Mouse (Mus musculus) CH12.LX (cell line): Measurements from ENCODE around the gene Stn1. TPM values are rescaled to one million over a fixed set of nuclear protein-coding genes. Genes with fewer than 3 reads are reported as not detected.
A peak's percentile ranks its signal among the peaks of the same experiment; 100 is the strongest.

Experiments
- DNase-seq: peaks from one replicate; pipeline ENCODE4 v3.0.0-alpha.2; 2013; ENCODE audit errors: extremely low read depth
- H3K27ac ChIP-seq: 2 replicates; pipeline ENCODE4 v1.5.1; 2012; ENCODE audit warnings: low read depth, mild to moderate bottlenecking, control low read depth, moderate library complexity; ENCODE audit not compliant: insufficient read depth
- H3K27me3 ChIP-seq: replicated peaks from 2 replicates; pipeline ENCODE3; 2012; ENCODE audit warnings: inconsistent platforms
- H3K36me3 ChIP-seq, 2 experiments: replicated peaks in 1 of 2; 2 replicates each; pipeline versions ENCODE3 to v1.6.1; 2012; ENCODE audit warnings: inconsistent platforms in 1 of 2, low read length in 1 of 2, mild to moderate bottlenecking in 1 of 2, mixed read lengths in 1 of 2, moderate library complexity in 1 of 2; ENCODE audit not compliant: control insufficient read depth in 1 of 2, insufficient read depth in 1 of 2
- H3K4me1 ChIP-seq, 2 experiments: 2 replicates each; pipeline ENCODE4 v1.6.1; 2012; ENCODE audit warnings: inconsistent platforms in 1 of 2, moderate library complexity in 1 of 2; ENCODE audit not compliant: insufficient read depth in 2 of 2, control insufficient read depth in 1 of 2
- H3K4me2 ChIP-seq: 2 replicates; pipeline ENCODE4 v1.6.1; 2012; ENCODE audit warnings: low read depth, mild to moderate bottlenecking, control low read depth; ENCODE audit not compliant: poor library complexity, insufficient read depth, severe bottlenecking
- H3K4me3 ChIP-seq, 3 experiments: fragments of 150-350 bp in 1 of 3; sonication (generic) in 1 of 3; replicated peaks in 1 of 3; 2 replicates each; pipeline versions ENCODE3 to v1.5.1; 2011 to 2012; ENCODE audit warnings: low read depth in 2 of 3, low read length in 2 of 3, mild to moderate bottlenecking in 2 of 3, moderate library complexity in 2 of 3, control low read depth in 1 of 3, improper control_type of control experiment in 1 of 3, inconsistent platforms in 1 of 3, mixed read lengths in 1 of 3; ENCODE audit not compliant: poor library complexity in 1 of 3
- H3K79me2 ChIP-seq: replicated peaks from 2 replicates; pipeline ENCODE4 v1.6.1; 2012; ENCODE audit warnings: mild to moderate bottlenecking, moderate library complexity; ENCODE audit not compliant: control insufficient read depth, poor library complexity, insufficient read depth, severe bottlenecking; ENCODE audit errors: extremely low read depth
- H3K9ac ChIP-seq: 2 replicates; pipeline ENCODE4 v1.6.1; 2012; ENCODE audit warnings: low read depth, mild to moderate bottlenecking, control low read depth, moderate library complexity; ENCODE audit not compliant: insufficient read depth
- H3K9me3 ChIP-seq: replicated peaks from 2 replicates; pipeline ENCODE3; 2012; ENCODE audit warnings: low read length, inconsistent platforms, mixed read lengths
- CTCF ChIP-seq, 2 experiments: IDR thresholded peaks in 1 of 2; conservative IDR thresholded peaks in 1 of 2; 2 replicates each; pipeline ENCODE4 v1.5.1; 2011 to 2012; ENCODE audit warnings: low read depth in 2 of 2, low read length in 2 of 2, improper control_type of control experiment in 1 of 2, inconsistent platforms in 1 of 2, mild to moderate bottlenecking in 1 of 2, moderate library complexity in 1 of 2
- ELF1 ChIP-seq: IDR thresholded peaks from 2 replicates; pipeline ENCODE4 v1.6.1; 2014; ENCODE audit warnings: low read depth, mild to moderate bottlenecking, inconsistent platforms, low read length, improper control_type of control experiment
- IRF4 ChIP-seq: IDR thresholded peaks from 2 replicates; pipeline ENCODE4 v1.6.1; 2014; ENCODE audit warnings: low read depth, mild to moderate bottlenecking, inconsistent platforms, low read length, improper control_type of control experiment
- JUN ChIP-seq: IDR thresholded peaks from 2 replicates; pipeline ENCODE4 v1.6.1; 2011; ENCODE audit warnings: low read depth, mild to moderate bottlenecking, low read length, improper control_type of control experiment, moderate library complexity; ENCODE audit not compliant: insufficient read depth
- JUND ChIP-seq: conservative IDR thresholded peaks from 2 replicates; pipeline ENCODE4 v1.6.1; 2011; ENCODE audit warnings: low read depth, low read length, improper control_type of control experiment
- MAFK ChIP-seq: IDR thresholded peaks from 2 replicates; pipeline ENCODE4 v1.6.1; 2011; ENCODE audit warnings: low read length, improper control_type of control experiment; ENCODE audit not compliant: insufficient replicate concordance
- MAX ChIP-seq: IDR thresholded peaks from 2 replicates; pipeline ENCODE4 v1.6.1; 2011; ENCODE audit warnings: low read length, improper control_type of control experiment
- MEF2A ChIP-seq: IDR thresholded peaks from 2 replicates; pipeline ENCODE4 v1.6.1; 2014; ENCODE audit warnings: low read depth, mild to moderate bottlenecking, inconsistent platforms, low read length, improper control_type of control experiment, borderline replicate concordance
- MXI1 ChIP-seq: IDR thresholded peaks from 2 replicates; pipeline ENCODE4 v1.6.1; 2011; ENCODE audit warnings: mild to moderate bottlenecking, low read depth, low read length, improper control_type of control experiment
- MYC ChIP-seq: IDR thresholded peaks from 2 replicates; pipeline ENCODE4 v1.6.1; 2011; ENCODE audit warnings: low read depth, mild to moderate bottlenecking, improper control_type of control experiment, low read length
- NELFE ChIP-seq: IDR thresholded peaks from 2 replicates; pipeline ENCODE4 v1.6.1; 2011; ENCODE audit warnings: low read depth, low read length, improper control_type of control experiment
- PAX5 ChIP-seq: IDR thresholded peaks from 2 replicates; pipeline ENCODE4 v1.6.1; 2012; ENCODE audit warnings: low read length, inconsistent platforms, mixed read lengths
- RAD21 ChIP-seq: IDR thresholded peaks from 2 replicates; pipeline ENCODE4 v1.6.1; 2011; ENCODE audit warnings: low read depth, mild to moderate bottlenecking, low read length, improper control_type of control experiment, moderate library complexity
- RCOR1 ChIP-seq: conservative IDR thresholded peaks from 2 replicates; pipeline ENCODE4 v1.6.1; 2012; ENCODE audit warnings: low read depth, mild to moderate bottlenecking, inconsistent platforms, low read length, improper control_type of control experiment
- SMC3 ChIP-seq: IDR thresholded peaks from 2 replicates; pipeline ENCODE4 v1.6.1; 2011; ENCODE audit warnings: low read depth, low read length, improper control_type of control experiment
- ZC3H11A ChIP-seq: IDR thresholded peaks from 2 replicates; pipeline ENCODE4 v1.6.1; 2012; ENCODE audit warnings: low read depth, mild to moderate bottlenecking, inconsistent platforms, low read length, improper control_type of control experiment
- ZNF384 ChIP-seq: IDR thresholded peaks from 2 replicates; pipeline ENCODE4 v1.6.1; 2012; ENCODE audit warnings: low read depth, low read length, improper control_type of control experiment, inconsistent platforms
- dilution Hi-C: fragments of 300-500 bp; cut with MboI; formaldehyde crosslinking; loops from 2 replicates; pipeline ENCODE4 v1.14.3; 2020; ENCODE audit warnings: low sequenced_read_pairs; ENCODE audit not compliant: extremely low pct_unique_long_range_greater_than_20kb, extremely low pct_ligation_motif_present
- in situ Hi-C: fragments of 300-500 bp; cut with MboI; formaldehyde crosslinking; loops from 3 replicates; pipeline ENCODE4 v1.14.3; 2019; ENCODE audit warnings: low sequenced_read_pairs, low pct_ligation_motif_present, low pct_unique_long_range_greater_than_20kb, mixed read lengths
- polyA plus RNA-seq: library from polyadenylated mRNA; unstranded; fragments of >175 nt; gene quantifications from 2 replicates; pipeline ENCODE4 v1.2.1, GENCODE M21; 2012; ENCODE audit warnings: low read depth; ENCODE audit not compliant: insufficient read length
- total RNA-seq, 2 experiments: library from RNA; depleted of rRNA; stranded (reverse); fragments of 300-350 nt in 1 of 2; fragments of >200 nt in 1 of 2; gene quantifications; 2 replicates each; pipeline ENCODE4 v1.2.3; 2012 to 2014

Gene Stn1
- total and polyA plus RNA-seq, 3 experiments, result 18.3 to 35.7 (median 25.3) TPM

DNA sequence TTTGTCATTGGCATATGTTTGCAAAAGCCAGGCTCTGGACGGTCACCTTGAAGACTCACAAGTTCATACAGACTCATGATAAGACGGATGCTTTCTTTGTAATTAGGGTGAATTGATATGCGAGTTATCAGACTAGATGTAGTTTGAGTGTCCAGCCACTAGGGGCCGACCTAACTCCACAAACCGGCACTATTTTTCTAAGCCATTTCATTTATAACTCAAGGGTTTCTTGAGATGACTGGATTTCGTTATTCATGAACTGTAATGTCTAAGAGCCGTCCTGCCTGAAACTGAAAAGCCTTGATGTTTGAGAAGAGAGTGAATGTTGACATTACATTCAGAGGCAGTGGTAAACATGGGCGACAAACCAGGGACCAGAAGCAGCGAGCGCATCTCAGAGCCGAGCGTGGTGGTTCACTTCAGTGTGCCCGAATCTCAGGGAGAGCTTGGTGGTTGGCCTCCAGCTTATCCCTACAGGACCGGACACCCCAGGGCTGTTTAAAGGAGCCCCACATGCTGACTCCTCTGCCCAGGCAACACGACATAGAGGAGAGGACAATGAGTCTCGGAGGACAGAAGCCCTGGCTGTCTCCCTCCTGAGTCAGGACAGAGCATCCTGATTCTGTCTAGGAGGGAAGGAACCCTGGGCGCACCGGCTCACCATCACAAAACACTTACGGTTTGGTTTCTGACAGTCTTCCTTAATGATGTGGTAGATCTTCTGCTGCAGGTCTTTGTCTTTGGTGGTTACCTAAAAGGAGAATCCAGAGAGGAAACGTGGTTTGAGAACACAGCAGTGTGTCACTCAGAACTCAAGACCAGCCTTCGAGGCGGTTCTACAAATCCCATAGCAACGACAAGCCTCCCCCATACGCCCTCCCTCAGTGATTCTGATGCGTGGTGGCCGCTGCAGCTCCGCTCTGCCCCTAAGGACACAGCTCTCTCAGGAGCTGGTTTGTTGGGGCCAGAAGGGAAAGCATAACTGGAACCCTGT is 29.9 kb downstream of the Stn1 start:
- no peaks in the 10 kb centered on the region for H3K27me3 ChIP-seq
- H3K27ac ChIP-seq, result no peak overlapping the region
- peak; percentile 68 for DNase-seq
- H3K79me2 ChIP-seq, result no peaks in the 10 kb centered on the region
- no peaks in the 10 kb centered on the region for H3K9me3 ChIP-seq
- peaks cover 14 to 27% of the 10 kb centered on the region in 2 experiments for H3K4me1 ChIP-seq
- H3K4me2 ChIP-seq, result no peak overlapping the region
- dilution Hi-C loops, result no loop called here
- in situ Hi-C loops, result no loop called here
- TF ChIP-seq SMC3, result peak; percentile 82
- TF ChIP-seq MXI1, result no peak
- peak; percentile 84 for TF ChIP-seq JUND
- TF ChIP-seq RAD21, result peak; percentile 99
- TF ChIP-seq ZC3H11A, result peak; percentile 74
- TF ChIP-seq RCOR1, result no peak
- no peak for TF ChIP-seq MYC
- TF ChIP-seq MEF2A, result peak; percentile 66; the same call in 1 of the 2 replicates
- peak; percentile 93 to 96 for TF ChIP-seq CTCF (conservative IDR thresholded peaks at IDR 0.05 in 1 of 2, IDR thresholded peaks at IDR 0.05 in 1 of 2; ENCODE audit: low read depth in 2 of 2, low read length in 2 of 2)
- peak; percentile 90 for TF ChIP-seq IRF4
- peak; percentile 75 for TF ChIP-seq JUN
- no peak for TF ChIP-seq ELF1
- TF ChIP-seq PAX5, result no peak
- TF ChIP-seq MAFK, result no peak
- TF ChIP-seq NELFE, result peak; percentile 41; the same call in 1 of the 2 replicates
- no peak overlapping the region for H3K4me3 ChIP-seq
- peaks cover 6 to 63% of the 10 kb centered on the region in 2 experiments for H3K36me3 ChIP-seq
- no peak overlapping the region for H3K9ac ChIP-seq

DNA sequence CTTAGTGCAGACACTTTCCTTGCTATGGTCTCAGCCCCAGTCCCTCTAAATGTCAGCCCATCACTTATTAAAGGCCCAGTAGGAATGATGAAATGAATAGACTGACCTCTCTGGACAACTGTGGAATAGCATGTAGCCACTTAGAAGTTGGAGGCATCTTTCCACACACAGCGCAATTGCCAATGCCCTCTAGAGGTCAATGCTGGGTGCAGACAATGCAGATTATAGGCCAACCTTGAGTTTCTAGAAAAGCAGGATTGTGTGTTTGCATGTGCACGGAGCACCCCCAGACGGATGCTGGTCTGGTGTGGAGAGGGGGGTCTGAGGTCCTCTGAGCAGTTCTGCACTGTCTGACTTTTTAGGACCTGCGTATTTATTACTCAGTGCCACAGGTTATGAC is 33.7 kb downstream of the Stn1 start:
- peak; percentile 69 for DNase-seq
- H3K4me1 ChIP-seq, result peaks cover 4 to 15% of the 10 kb centered on the region in 2 experiments
- TF ChIP-seq CTCF (conservative IDR thresholded peaks at IDR 0.05 in 1 of 2, IDR thresholded peaks at IDR 0.05 in 1 of 2; ENCODE audit: low read depth in 2 of 2, low read length in 2 of 2) (peak; percentile 77 to 99), MEF2A (0 out of 2 replicates have a peak, but pooled peaks have one; percentile 23), SMC3 (peak; percentile 84), RAD21 (peak; percentile 77), MAX (no peak), NELFE (peak; percentile 62; the same call in 1 of the 2 replicates), ZNF384 (peak; percentile 27; the same call in 1 of the 2 replicates), MAFK (no peak)
- no peaks in the 10 kb centered on the region for H3K79me2 ChIP-seq
- no peak overlapping the region for H3K27ac ChIP-seq
- H3K27me3 ChIP-seq, result no peaks in the 10 kb centered on the region
- H3K9me3 ChIP-seq, result no peaks in the 10 kb centered on the region
- H3K4me3 ChIP-seq, result no peak overlapping the region
- peaks cover 0 to 47% of the 10 kb centered on the region in 2 experiments for H3K36me3 ChIP-seq
- no peak overlapping the region for H3K4me2 ChIP-seq
- no peak overlapping the region for H3K9ac ChIP-seq
- in situ Hi-C loops, result loop anchor here (5.0 kb wide), 1 partner anchor 141 kb away; no protein-coding TSS in a partner anchor
- dilution Hi-C loops, result no loop called here
